Mouse (Mus musculus) limb, embryonic 14.5 days (tissue): ENCODE results near the gene Emc4. TPM values are rescaled to one million over a fixed set of nuclear protein-coding genes. Genes with fewer than 3 reads are reported as not detected.

ENCODE experiments used
- ATAC-seq: fragments of 200-750 bp; cut with Nextera tagmentation; 2 replicates; pipeline ENCODE4 v1.8.0; 2017; ENCODE audit warnings: low read depth, moderate number of reproducible peaks, moderate TSS enrichment; ENCODE audit not compliant: low FRiP score
- DNase-seq: peaks from one replicate; pipeline ENCODE4 v3.0.0-alpha.2; 2015; ENCODE audit warnings: low spot score
- H3K27ac ChIP-seq: fragments of 300-500 bp; sonication (generic); replicated peaks from 2 replicates; pipeline ENCODE4 v1.5.1; 2014; ENCODE audit warnings: low read depth, mild to moderate bottlenecking, low read length, moderate library complexity, mixed read lengths
- H3K27me3 ChIP-seq: fragments of 300-500 bp; sonication (generic); 2 replicates; pipeline ENCODE4 v1.6.1; 2014; ENCODE audit warnings: low read length, mixed read lengths; ENCODE audit not compliant: control insufficient read depth, insufficient read depth
- H3K36me3 ChIP-seq: fragments of 300-500 bp; sonication (generic); 2 replicates; pipeline ENCODE4 v1.6.1; 2014; ENCODE audit warnings: mild to moderate bottlenecking, low read length, moderate library complexity, mixed read lengths; ENCODE audit not compliant: control insufficient read depth, insufficient read depth
- H3K4me1 ChIP-seq: fragments of 300-500 bp; sonication (generic); 2 replicates; pipeline ENCODE4 v1.6.1; 2014; ENCODE audit warnings: antibody characterized with exemption, low read length, mixed read lengths; ENCODE audit not compliant: control insufficient read depth, insufficient read depth
- H3K4me2 ChIP-seq: fragments of 300-500 bp; sonication (generic); replicated peaks from 2 replicates; pipeline ENCODE4 v1.6.1; 2014; ENCODE audit warnings: low read depth, mild to moderate bottlenecking, low read length, moderate library complexity; ENCODE audit not compliant: severe bottlenecking
- H3K4me3 ChIP-seq: fragments of 300-500 bp; sonication (generic); replicated peaks from 2 replicates; pipeline ENCODE4 v1.5.1; 2014; ENCODE audit warnings: low read length
- H3K9ac ChIP-seq: fragments of 300-500 bp; sonication (generic); 2 replicates; pipeline ENCODE4 v1.6.1; 2014; ENCODE audit warnings: mild to moderate bottlenecking, low read depth, low read length, moderate library complexity; ENCODE audit not compliant: severe bottlenecking
- H3K9me3 ChIP-seq: fragments of 300-500 bp; sonication (generic); 2 replicates; pipeline ENCODE4 v1.6.1; 2016; ENCODE audit warnings: low read length; ENCODE audit not compliant: control insufficient read depth
- POLR2A ChIP-seq: fragments of 200-500 bp; IDR thresholded peaks from 2 replicates; pipeline ENCODE4 v1.8.0; 2012; ENCODE audit warnings: inconsistent platforms, mild to moderate bottlenecking, moderate library complexity, borderline replicate concordance; ENCODE audit not compliant: insufficient read depth, insufficient read length; ENCODE audit errors: extremely low read depth
- WGBS: fragments of 180-500 bp; shearing (Covaris S2); extraction: QIAGEN DNeasy Blood & Tissue Kit; methylation state at CpG from one replicate; pipeline ENCODE4 v1.1.7; 2014; 5-methylcytosine and 5-hydroxymethylcytosine counted together
- polyA plus RNA-seq, 2 experiments: library from polyadenylated mRNA; depleted of rRNA in 1 of 2; stranded (reverse) in 1 of 2; unstranded in 1 of 2; fragments of >200 nt; fragmentation: Nextera tagmentation in 1 of 2; extraction: Ambion mirVana in 1 of 2; gene quantifications; 2 replicates each; pipeline versions ENCODE4 v1.2.1 to v1.2.3; 2012 to 2014

Emc4 gene
- polyA plus RNA-seq, 2 experiments = 83.0 to 108 TPM

DNA sequence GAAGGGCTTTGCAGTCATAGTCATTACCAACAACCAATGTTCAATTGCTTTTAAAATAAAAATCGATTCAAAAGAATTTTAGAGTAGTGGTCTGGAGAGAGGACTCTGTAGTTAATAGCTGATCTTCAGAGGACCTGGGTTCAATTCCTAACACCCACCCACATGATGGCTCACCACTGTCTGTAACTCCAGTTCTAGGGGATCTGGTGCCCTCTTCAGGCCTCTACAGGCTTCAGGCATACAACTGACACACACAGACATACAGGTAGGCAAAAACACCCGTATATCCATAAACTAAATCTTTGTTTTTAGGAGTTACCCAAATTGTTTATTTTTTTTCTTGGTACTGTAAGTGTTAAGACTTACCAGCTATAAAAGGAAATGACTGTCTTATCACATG lies 28.1 kb downstream of the Emc4 start:
- WGBS = 89% methylated on average over 2 of the region's 2 CpGs
- H3K9me3 ChIP-seq = no peaks in the 10 kb centered on the region
- H3K9ac ChIP-seq = no peak overlapping the region
- no peak overlapping the region for H3K27ac ChIP-seq
- TF ChIP-seq POLR2A = no peak
- H3K36me3 ChIP-seq = peaks cover 19% of the 10 kb centered on the region
- DNase-seq = no peak
- no peak overlapping the region for H3K4me3 ChIP-seq
- no peaks in the 10 kb centered on the region for H3K27me3 ChIP-seq
- H3K4me1 ChIP-seq = no peaks in the 10 kb centered on the region
- no peak overlapping the region for H3K4me2 ChIP-seq
- no peak for ATAC-seq

DNA sequence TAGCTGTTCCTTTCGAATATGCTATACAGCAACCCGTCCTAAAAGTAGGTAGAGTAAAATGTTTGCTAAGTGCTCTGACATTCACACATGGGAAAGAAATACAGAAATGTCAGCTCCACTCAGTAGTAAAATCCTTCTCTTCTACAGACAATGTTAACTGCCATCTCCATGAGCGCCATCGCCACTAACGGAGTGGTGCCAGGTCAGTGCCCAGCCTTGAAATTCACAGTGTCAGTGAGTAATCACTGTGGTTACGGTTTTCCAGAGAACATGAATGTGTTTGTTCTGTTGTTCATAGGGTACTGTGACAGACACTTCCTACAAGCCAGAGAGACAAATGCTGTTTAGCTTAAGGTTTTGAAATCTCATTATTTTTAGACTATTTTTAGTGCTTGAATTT lies 30.6 kb downstream of the Emc4 start:
- Histone ChIP-seq H3K27me3 (no peaks in the 10 kb centered on the region), H3K36me3 (peaks cover 21% of the 10 kb centered on the region), H3K9me3 (no peaks in the 10 kb centered on the region), H3K27ac (no peak overlapping the region), H3K4me3 (no peak overlapping the region), H3K4me1 (no peaks in the 10 kb centered on the region), H3K9ac (no peak overlapping the region), H3K4me2 (no peak overlapping the region)
- no peak for TF ChIP-seq POLR2A
- no peak for ATAC-seq
- no peak for DNase-seq
- WGBS = 94% methylated on average over 6 of the region's 6 CpGs

DNA sequence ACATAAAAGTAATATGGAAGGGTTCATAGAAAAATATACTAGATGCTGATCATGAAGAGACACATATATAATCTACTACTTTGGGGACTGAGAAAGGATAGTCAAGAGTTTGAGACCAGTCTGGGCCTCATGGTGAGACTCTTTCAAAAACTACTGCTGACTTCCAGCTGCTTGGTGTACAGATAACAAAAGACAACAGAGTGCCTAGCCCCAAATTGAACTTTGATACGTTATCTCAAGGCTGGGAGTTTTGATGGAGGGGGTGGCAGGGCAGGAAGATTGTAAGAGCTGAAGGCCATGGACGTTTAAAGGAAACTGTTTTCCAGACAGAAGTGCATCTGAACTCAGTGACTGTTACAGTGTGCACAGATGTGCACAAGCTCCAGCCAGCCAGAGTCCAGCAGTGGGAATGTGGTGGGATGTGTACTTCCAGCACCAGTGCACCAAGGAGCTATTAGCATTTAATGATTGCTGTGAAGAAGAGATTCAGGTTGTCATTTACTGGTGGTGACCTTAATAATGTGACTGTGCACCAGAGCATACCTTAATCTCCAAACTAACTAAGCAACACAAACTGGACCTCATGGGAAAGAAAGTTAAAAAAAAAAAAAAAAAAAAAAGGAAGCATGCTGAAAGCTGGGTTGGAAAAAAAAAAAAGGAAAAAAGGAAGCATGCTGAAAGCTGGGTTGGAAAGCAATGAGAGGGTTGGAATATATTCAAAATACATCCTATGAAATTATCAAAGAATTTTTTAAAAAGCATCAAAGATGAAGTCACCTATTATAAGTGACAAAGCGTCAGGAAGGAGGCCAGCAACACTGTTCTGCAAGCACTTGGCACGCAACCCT lies 35.6 kb downstream of the Emc4 start:
- no peak for TF ChIP-seq POLR2A
- Histone ChIP-seq H3K4me1 (no peaks in the 10 kb centered on the region), H3K4me3 (no peak overlapping the region), H3K27ac (no peak overlapping the region), H3K9me3 (no peaks in the 10 kb centered on the region), H3K4me2 (no peak overlapping the region), H3K36me3 (peaks cover 11% of the 10 kb centered on the region), H3K9ac (no peak overlapping the region), H3K27me3 (no peaks in the 10 kb centered on the region)
- DNase-seq = no peak
- 70% methylated on average over 4 of the region's 4 CpGs for WGBS
- no peak for ATAC-seq

DNA sequence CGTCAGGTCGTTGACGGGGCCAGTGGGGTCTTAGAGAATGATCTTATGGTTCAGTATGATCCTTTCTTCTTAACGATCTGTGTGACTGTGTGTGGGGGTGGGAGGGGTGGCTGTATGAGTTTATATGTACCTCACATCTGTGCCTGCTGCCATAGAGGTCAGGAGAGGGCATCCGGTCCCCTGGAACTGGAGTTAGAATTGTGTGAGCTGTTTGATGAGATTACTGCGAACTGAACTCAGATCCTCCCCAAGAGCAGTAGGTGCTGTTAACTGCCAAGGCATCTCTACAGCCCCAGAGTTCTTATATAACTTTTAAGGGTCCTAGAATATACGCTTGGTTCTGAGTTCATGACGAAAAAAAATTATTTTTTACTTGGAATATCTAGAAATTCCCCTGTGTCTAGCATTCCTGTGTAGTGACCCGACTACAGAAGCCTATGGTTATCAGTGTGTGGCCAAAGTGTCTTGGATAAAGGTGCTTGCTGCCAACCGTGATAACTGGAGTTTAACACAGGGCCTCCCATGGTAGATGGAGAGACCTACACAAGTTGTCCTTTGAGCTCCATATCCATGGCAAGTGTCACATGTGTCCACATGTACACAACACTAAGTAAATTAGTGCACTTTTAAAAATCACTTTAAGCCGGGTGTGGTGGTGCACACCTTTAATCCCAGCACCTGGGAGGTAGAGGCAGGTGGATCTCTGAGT lies 39.6 kb downstream of the Emc4 start:
- no peaks in the 10 kb centered on the region for H3K27me3 ChIP-seq
- H3K27ac ChIP-seq = no peak overlapping the region
- no peak for TF ChIP-seq POLR2A
- no peaks in the 10 kb centered on the region for H3K9me3 ChIP-seq
- H3K9ac ChIP-seq = no peak overlapping the region
- 65% methylated on average over 11 of the region's 11 CpGs for WGBS
- ATAC-seq (no peak), DNase-seq (no peak)
- H3K4me1 ChIP-seq = no peaks in the 10 kb centered on the region
- H3K36me3 ChIP-seq = no peaks in the 10 kb centered on the region
- no peak overlapping the region for H3K4me3 ChIP-seq
- no peak overlapping the region for H3K4me2 ChIP-seq

DNA sequence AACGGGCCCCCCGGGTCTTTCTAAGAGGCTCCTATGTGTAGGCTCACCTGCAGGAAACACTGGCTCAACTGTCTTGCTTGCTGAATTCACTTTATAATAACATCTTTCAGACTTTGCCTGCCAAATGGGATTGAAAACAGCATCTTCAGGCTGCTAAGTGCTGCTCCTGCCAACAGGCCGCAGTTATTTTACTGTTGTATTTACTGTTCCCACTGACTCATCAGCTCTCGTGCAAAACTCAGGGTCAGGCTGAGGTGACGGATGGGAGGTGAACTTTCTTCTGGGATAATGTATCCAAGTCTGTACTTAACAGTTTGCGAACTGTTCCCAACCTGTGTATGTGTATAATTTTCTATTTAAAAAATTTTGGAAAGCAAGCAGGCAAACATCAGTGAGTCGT lies 48.9 kb downstream of the Emc4 start:
- WGBS = 73% methylated on average over 7 of the region's 7 CpGs
- H3K9ac ChIP-seq = no peak overlapping the region
- ATAC-seq (peak; percentile 23; the same call in 1 of the 2 replicates), DNase-seq (no peak)
- H3K27ac ChIP-seq = no peak overlapping the region
- H3K4me3 ChIP-seq = no peak overlapping the region
- H3K9me3 ChIP-seq = no peaks in the 10 kb centered on the region
- no peaks in the 10 kb centered on the region for H3K36me3 ChIP-seq
- H3K4me1 ChIP-seq = no peaks in the 10 kb centered on the region
- H3K27me3 ChIP-seq = no peaks in the 10 kb centered on the region
- H3K4me2 ChIP-seq = no peak overlapping the region
- TF ChIP-seq POLR2A = no peak
